Mouse (Mus musculus) adrenal gland, postnatal 25 days (tissue): ENCODE measurements around the gene Fads3. TPM values are rescaled to one million over a fixed set of nuclear protein-coding genes. Genes with fewer than 3 reads are reported as not detected.

Experiments used
- DNase-seq: peaks from one replicate; pipeline ENCODE4 v3.0.0; 2021; ENCODE audit warnings: mixed read lengths
- total RNA-seq: library from RNA; stranded (reverse); gene quantifications from 2 replicates; pipeline ENCODE4 v1.2.3, GENCODE M21; 2021

Gene Fads3
- total RNA-seq, 1 experiment from 2014 or later: 9.5 TPM

DNA sequence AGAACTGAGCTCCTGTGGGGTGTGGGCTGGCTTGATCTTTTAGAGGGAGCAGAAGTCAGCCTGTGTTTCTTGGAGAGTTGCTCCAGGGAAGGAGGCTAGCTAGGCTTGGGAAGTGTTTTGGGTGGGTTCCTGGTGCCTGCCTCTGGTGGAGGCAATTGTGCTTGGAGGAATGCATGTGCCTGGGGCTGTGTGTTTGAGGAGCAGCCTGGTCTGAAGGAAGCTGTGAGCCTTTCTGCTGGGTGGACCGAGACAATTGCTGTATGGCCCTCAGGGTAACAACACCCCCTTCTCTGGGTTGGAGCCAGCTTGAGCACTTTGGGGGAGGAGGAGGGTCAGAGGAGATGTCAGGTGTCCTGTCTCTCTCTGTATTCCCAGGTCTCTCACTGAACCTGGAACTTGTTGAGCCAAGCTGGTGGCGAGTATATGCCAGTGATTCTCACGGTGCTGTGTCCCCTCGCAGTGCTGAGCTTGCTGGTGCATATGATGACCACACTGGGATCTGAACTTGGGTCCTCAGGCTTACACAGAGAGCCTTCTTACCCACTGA, 22.1 kb upstream of the Fads3 start:
- no peak for DNase-seq

DNA sequence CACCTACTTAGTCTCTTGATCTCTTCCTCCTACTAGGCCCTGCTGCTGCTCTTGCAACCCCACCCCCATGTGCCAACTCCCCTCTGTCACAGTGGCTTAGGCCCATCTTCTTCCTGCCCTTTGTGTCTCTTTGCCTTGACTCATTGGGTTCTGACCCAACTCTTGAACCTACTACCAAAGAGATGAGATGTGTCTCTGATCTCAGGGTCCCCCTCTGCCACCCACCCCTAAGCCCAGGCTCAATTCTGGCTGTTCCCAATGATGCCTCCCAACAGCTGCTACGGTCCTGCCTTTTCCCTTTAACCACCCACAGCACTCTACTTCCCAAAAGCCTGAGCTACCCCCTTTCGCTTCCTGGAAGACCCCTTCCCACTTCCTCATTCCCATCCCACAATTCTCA, 19.4 kb upstream of the Fads3 start:
- DNase-seq: no peak

DNA sequence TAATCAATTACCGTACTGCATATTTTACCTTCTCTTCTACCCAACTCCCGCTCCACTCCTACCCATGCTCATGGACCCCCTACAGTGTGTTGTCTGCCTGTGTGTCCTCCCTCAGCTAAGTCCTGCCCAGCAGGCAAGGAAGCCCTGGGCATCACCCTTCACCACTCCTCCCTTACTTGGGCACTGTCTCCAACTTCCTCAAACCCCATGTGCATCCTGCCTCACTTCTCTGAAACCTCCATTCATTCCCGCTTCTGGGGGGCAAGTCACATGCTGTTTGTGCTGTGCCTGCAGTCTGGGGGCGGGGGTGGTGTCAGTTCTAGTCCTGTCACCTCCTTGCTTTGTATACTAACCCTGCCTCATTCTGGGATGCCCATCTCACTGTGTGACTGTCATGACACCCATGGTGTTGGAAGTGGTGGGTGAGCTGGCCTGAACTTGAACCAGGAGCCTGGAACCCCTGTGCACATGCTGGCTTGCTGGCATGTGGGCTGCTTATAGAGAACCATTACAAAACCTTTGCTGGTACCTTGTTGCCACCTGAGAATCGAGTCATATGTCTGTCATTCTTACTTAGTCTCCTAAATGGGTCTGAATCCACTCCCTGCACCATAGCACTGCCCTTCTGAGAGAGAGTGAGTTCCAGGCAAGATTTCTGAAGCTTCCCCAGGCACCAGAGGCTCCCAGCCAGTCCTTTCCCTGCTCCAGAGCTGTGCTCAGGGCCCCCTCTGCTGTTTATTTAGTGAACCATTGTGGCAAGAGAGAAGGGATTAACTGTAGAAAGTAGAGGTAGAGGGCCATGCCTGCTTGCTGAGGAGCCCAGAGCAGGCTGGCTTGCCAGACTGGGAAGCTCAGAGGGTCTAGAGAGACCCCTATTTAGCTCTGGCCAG, 18.7 kb upstream of the Fads3 start:
- no peak for DNase-seq

- DNase-seq: no peak
These were observed 18.0 kb upstream of the Fads3 start for GRCm38 (mm10) chr19:10023304-10023758.

- peak; percentile 87 for DNase-seq
These were observed 16.0 kb upstream of the Fads3 start for GRCm38 (mm10) chr19:10025169-10025875.

GRCm38 (mm10) chr19:10029746-10030145, 11.6 kb upstream of the Fads3 start:
- DNase-seq: no peak

DNA sequence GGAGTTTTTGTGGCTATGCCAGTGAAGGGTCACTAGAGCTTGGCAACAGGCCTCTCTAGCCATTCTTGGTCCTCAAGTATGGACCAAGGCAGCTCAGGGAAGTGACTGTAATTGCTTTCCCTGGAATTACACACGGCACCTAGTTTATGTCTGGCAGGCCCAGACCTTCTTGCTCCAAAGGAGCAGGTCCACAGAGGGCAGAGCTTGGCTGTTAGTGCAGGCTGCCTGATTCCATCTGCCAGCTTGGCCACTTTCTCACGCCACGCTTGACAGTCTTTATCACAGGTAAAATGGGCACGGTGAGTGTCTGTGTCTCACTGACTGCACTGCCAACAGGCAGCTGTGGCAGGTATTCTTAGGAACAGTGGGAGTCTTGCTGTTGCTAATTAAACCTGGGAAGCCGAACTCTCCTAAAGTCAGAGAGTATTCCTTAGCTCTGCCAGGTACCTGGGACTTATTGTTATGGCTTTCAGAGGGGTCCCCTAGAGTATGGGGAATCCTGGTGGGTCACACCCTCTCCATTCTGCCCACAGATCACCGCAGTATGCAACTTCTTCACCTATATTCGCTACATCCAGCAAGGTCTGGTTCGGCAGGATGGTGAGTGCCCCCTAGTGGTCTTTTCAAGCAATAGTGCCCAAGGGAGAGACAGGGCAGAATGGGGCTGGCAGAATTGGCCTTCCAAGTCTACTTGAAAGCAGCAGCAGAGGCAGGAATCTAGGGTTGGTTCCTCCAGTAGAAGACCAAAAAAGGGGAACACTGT, 8.0 kb upstream of the Fads3 start:
- DNase-seq: peak; percentile 54

GRCm38 (mm10) chr19:10034356-10034755, 7.0 kb upstream of the Fads3 start:
- DNase-seq: no peak

DNA sequence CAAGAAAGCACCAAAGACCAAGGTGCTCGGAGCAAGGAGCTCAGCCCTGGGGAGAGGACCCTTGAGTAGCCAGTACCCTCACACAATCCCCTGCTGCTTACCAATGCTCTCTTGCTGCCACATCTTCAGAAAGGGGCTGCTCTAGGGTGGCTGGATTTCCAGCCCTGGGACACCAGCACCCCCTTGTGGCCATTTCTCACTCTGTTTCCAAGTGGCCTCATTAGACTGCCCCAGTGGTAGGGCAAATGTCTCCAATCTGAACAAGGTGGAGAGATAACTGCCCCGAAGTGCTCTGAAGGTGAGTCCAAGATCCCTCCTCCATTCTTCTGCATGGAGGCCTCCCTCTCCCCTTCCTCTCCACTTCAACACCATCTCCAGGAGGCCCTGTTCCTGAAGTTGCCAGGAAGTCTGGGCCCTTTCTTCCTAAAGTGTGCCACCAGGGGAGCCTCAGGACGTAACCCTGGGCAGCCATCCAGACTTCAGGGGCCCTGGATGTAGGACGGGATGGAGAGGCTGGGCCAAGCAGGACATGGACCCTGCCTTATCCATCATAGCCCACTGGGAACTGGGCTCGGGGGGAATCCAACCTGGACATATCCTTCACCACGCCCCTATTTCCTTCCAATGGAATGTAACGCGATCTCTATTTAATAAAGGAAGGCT, 6.5 kb upstream of the Fads3 start:
- DNase-seq: peak; percentile 86

DNA sequence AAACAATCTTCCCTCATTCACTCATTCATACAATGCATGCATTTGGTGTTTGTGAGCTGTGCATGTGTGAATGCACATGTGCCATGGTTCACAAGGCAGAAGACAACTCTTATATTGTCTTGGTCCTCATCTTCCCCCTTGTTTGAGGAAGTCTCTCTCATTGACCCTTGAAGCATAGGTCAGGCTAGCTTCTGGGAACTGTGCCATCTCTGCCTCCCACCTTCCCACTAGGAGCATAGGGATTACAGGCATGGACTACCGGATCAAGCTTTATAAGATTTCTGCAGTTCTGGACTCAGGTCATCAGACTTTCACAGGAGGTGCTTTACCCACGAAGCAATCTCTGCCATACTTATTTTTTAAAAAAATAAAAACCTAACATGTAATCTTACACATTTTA, 3.8 kb upstream of the Fads3 start:
- no peak for DNase-seq

DNA sequence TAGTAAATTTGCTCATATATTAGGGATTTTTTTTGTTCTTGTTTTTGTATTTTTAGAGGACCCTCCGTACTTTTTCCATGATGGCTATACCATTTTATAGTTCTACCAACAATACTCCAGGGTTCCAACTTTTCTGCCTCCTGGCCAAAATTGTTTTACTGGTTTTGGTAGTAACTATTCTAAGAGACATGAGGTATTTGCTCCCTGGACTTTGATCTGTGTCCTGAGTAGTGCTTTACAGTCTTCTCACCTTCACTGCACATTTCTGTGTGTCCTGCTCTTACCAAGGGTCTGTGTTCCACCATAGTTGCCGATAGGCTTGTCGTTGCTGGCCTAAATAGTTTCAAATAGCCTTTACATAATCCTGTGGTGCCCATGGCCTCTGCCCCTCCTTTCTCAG, 3.0 kb upstream of the Fads3 start:
- no peak for DNase-seq

GRCm38 (mm10) chr19:10038910-10039309, 2.5 kb upstream of the Fads3 start:
- DNase-seq: no peak

DNA sequence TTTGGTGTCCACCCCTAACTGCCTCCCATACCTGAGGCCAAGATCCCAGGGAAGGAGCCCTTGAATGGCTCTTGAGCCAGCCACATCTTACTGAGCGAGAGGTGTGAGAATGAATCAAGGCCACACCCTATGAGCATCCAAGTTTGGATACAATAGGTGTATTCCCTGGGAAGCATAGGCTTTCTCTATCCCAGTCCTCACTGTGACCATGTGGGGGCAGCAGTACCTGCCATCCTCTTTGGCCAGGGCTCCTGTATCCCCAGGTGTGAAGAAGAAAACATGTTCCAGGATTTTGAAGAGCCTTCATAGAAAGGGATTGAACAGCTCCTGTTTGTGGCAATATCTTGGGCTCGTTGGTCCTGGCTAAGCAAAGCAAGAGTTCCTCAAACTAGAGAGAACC, 1.8 kb upstream of the Fads3 start:
- no peak for DNase-seq

- DNase-seq: no peak
These were observed 442 bp upstream of the Fads3 start for GRCm38 (mm10) chr19:10040866-10041387.

DNA sequence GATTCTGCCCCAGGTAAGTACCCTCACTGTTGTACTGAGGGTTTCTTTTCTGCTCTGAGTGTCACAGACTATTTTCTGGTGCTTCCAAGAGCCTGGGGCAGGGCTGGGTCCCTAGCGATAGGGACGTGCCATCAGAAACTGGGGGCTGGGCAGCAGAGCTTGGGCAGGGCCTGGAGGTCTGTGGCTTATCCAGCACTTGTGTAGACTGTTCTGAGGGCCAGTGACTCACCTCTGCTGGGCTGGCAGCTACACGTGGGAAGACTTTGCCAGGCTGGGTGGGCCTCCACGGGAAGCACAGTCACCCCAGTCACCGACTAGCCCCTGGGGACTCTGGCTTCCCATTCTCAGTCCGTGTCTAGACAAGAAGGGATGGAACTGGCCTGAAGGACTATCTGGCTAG, 863 bp downstream of the Fads3 start:
- DNase-seq: no peak

- no peak for DNase-seq
These were observed 1.4 kb downstream of the Fads3 start for GRCm38 (mm10) chr19:10042816-10043215.

DNA sequence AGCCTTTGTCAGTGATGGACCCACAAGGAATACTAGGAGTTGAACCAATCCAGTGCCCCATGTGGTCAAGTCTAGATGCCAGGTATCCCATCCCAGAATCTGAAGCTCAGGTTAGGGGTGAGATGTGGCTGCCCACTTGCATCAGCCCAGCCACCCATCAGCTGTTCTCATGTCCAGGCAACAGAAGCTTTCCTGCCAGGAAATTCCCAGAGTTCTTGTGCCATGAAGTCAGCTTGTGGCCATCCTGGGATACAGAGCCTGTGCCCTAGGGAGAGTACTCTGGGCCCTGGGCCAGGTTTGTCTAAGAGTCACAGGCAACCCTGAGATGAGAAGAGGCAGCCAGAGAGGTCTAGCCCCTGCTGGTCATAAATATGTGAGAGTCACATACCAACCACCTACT, 2.3 kb downstream of the Fads3 start:
- DNase-seq: peak; percentile 49

- DNase-seq: no peak
These were observed 4.3 kb downstream of the Fads3 start for GRCm38 (mm10) chr19:10045707-10046106.

- DNase-seq: no peak
These were observed 5.0 kb downstream of the Fads3 start for GRCm38 (mm10) chr19:10046346-10046745.

- DNase-seq: no peak
These were observed 5.6 kb downstream of the Fads3 start for GRCm38 (mm10) chr19:10046983-10047382.

DNA sequence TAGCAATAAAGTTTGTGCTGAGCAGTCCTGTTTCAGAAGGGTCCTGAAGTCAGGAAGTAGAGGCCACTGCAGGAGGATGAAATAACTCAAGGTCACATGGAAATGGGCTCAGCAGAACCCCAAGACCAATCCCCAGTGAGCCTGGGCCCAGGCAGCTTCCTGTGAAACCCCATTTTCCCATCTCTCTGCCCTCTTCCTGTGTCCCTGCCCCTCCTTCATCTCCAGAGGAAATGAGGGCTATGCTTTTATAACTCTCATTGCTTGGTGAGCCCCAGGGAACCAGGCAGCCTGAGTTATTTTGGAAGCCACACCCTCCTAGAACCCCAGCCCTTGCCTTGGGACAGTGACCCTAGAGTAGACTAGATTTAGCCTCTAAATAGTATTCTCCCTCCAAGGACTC, 8.2 kb downstream of the Fads3 start:
- DNase-seq: no peak

- no peak for DNase-seq
These were observed 9.1 kb downstream of the Fads3 start for GRCm38 (mm10) chr19:10050438-10050837.
